Mouse (Mus musculus) cortical plate, adult 2 months (tissue): ENCODE results near the gene Aen.

Experiments used
- CTCF ChIP-seq: fragments of 200-500 bp; IDR thresholded peaks from 2 replicates; pipeline ENCODE4 v1.5.1; 2011; ENCODE audit warnings: mild to moderate bottlenecking, control low read depth, low read length; ENCODE audit not compliant: insufficient read depth; ENCODE audit errors: extremely low read depth
- POLR2A ChIP-seq: fragments of 200-500 bp; IDR thresholded peaks from 2 replicates; pipeline ENCODE4 v1.6.1; 2011; ENCODE audit warnings: mild to moderate bottlenecking, low read length, control low read depth; ENCODE audit not compliant: insufficient read depth; ENCODE audit errors: extremely low read depth

DNA sequence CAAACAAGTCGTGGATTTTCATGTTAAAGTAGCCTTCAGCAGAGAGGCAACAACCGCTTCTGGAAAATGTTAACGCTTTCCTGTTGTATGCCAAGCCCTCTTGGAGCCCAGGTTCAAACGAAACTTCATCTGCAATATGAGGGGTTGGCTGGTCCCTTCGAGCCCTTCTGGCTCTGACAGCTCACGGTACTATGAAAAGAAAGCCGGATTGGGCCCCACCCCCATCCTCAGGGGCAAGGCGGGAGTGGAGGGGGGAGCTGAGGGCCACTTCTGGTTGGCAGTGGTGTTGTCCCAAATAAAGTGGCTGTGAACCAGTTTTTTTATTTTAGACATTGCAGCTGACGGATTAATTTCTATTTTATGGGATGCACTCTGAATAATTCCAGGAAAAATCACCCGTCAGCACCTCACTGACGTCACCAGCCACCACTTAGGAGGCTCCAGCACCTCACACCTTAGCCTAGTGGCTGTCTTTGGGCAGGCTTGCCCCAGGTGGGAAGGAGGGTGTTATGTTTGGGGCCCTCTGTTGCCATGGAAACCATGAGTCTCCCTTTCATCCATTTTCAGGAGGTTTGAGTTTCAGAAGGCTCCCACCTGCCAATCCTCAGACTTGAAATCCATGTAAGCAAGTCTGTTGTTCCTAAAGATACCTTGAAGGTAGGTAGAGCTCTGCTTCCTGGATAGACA, 58.4 kb downstream of the Aen start:
- TF ChIP-seq POLR2A (no peak), CTCF (no peak)
